Mouse (Mus musculus) granulocyte monocyte progenitor cell, adult 5-6 weeks (primary cell): ENCODE measurements around the gene Npas3. TPM values are rescaled to one million over a fixed set of nuclear protein-coding genes. Genes with fewer than 3 reads are reported as not detected.

Source experiments
- ATAC-seq: replicated peaks from 2 replicates; pipeline ENCODE4 v1.8.0; 2016; ENCODE audit warnings: mild to moderate bottlenecking, moderate TSS enrichment, inconsistent platforms; ENCODE audit not compliant: poor library complexity, severe bottlenecking
- total RNA-seq, 2 experiments: library from RNA; stranded (forward) in 1 of 2; stranded (reverse) in 1 of 2; fragments of 200-712, 200-1000 nt in 1 of 2; fragments of >200 nt in 1 of 2; fragmentation: Nextera tagmentation in 1 of 2; gene quantifications; 2 replicates each; pipeline ENCODE4 v1.2.3; 2014 to 2017

Npas3 gene
- total RNA-seq, 2 experiments from 2014 or later = 14.0 TPM; not detected in 1

DNA sequence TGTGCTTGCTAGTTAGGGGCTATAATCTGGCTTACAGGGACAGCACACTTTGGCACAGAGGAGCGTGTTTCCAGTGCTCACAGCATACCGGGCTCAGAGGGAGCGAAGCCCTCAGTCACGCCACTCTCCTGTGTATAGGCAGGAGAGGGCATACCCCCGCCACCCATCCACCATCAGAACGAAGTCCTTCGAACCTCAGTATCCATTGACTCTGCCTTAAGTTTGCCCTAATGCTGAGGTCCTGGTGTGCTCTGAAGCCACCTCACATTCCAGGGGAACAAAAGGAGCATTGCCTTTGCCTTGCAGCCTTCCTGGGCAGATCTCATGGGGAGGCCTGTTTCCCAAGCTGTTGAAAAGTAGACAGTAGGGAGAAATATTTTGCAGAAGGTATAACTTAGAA is 673.7 kb downstream of the Npas3 start:
- no peak for ATAC-seq

DNA sequence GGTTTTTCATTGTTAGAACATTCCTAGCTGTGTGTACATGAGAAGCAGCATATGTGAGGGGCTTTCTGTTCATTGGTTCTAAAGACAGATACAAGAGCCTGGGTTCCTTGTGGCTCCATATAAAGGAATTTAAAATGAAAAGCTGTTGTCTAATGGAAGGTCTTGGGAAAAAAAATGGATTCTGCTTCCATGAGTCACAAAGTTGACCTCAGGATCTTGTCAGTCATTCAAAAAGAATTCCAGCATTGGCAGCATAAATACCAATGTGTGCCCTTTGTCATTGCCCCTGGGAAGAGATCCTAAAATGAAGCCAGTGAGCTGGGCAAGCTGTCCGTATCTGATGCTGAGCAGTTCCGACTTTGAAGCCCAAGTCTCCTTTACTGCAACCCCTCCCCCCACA is 700.3 kb downstream of the Npas3 start:
- no peak for ATAC-seq

DNA sequence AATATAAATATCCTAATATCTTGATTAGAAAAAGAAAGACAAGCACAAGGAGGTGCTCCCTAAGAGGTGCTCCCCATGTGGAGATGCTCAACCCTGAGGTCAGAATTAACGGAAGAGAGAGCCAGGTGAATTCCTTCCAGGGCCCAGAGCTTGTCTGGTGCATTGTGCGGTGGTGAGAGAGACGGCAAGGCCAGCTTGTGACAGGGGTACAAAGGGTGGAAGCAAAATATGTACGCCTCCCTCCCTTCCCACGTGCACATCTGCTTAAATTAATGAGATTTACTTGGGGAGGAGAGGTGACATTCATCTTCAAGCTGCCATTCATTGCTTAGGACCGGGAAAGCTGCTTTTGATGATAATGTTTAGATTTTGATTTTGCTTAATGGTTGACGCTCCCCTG is 713.5 kb downstream of the Npas3 start:
- ATAC-seq = no peak

DNA sequence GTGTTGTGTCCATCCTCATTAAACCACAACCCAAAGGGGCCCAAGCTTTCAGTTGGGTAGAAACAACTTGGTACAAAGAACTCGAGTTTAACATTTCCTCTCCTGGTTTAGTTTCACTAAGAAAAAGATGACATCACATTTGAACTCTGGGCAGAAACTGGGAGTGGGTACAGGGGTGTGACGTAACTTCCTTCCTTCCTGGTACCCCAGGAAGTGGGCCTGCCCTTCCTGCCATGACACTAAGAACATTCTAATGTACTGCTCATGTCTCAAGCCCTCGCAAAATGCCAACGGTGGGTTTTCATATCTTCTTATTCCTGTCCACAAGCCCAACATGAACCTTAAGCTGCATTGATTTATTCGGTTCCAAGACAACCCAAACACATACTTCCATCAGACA is 715.1 kb downstream of the Npas3 start:
- no peak for ATAC-seq

DNA sequence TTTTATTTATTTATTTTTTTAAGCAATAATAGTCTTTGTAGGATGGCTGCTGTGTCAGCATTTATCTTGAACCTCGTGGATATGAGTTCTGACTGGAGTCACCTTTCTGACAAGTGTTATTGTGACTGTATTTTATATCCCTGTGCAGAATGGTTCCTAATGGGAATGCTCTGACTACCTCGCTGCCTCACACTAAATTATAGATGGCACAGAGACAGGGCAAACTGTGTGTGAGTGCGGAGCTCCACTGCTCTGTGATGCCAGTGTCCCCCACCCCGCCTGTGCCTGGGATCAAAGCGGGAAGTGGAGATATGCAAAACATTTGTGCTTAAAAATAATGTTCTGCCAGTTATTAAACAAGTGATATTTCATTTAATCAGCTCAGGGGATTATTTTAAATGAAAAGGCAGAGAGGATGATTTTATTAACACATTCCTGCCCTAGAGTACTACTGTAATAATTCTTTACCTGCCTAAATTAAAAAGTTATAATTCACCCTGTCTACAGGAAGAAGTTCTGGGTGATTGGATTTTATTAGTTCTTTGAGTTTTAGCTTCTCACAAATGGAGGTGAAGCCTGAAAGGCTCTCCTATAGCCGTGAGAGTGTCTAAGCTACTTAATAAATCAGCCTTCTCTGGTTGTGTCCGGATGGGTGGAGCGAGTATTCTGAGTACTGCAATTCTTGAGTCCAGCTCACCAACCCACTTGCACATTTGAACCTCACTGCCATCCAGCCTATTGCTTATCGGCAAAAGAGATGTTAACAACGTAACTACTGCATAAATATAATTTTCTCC is 721.1 kb downstream of the Npas3 start:
- ATAC-seq = no peak

DNA sequence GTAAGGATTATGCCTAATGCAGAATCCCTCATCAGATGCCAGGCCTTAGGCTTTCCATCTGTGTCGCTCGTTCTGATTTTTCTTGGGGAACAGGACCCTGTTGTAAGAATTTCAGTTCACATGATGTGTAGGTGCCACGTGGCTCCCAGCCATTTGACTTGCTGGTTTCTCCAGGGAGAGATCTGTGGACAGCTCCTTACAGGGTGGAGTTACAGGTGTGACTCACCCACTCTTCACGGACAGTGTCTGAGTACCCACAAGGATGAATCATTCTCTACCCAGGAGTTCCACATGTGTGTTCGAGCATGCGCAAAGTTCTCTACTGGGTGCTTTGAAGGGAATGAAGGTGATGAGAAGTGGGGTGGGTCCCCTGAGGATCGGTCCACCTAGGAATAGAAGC is 722.2 kb downstream of the Npas3 start:
- no peak for ATAC-seq

DNA sequence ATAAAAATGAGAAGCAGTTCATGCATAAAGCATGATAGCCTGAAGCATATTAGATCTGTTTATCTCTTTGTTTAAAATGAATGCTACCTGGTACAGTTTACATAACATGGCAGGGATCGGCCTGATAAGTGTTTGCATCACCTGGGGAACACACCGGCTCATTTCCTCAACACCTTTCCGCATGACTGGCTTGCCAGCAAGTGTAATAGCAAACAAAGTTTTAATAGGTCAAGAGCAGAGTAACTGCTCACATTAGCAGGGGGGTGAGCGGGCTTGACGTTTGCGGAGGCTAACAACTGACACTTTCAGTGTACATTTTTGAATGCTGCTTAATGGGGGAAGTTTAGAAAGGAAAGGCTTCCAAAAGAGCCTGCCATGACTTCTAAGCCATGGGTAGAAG is 724.9 kb downstream of the Npas3 start:
- no peak for ATAC-seq

DNA sequence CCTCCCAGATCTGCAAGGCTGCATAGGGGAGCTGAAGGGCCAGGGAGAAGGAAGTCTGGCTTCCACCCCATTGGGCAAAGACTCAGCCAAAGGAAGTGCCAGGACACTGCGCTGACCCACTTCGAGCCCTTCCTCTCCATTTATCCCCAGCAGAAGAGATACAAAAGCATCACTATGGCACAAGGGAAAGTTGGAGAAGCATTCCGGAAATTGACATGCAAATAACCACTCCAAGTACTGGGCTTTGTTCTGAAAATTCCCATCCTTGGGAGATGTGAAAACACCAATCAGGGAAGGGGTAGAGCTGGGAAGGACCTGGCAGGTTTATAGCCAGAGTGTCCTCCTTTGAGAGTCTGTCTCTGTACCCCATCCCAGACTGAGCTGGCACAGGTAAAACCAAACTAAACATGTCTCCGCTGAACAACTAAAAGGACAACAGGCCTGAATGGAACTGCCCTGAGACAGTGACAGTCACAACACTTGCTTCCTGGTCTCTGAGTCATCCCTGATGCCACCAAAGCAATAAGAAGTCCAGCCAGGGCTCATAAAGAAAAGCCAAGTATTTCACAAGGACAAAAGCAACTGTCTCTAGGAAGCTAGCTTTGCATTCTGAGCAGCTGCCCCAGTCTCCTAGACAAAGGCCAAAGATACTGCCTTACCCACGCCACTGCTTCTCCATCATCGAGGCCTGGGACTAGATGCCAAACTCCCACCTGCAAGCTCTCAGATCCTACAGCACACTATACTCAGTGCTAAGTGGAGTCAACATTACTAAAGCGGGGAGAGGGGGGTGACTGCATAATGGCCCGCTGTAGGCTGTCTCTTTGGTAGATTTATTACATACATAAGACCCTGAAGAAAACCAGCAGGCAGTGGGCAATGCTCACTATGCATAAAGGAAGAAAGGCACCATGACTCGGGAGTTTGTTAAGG is 733.4 kb downstream of the Npas3 start:
- ATAC-seq = no peak

DNA sequence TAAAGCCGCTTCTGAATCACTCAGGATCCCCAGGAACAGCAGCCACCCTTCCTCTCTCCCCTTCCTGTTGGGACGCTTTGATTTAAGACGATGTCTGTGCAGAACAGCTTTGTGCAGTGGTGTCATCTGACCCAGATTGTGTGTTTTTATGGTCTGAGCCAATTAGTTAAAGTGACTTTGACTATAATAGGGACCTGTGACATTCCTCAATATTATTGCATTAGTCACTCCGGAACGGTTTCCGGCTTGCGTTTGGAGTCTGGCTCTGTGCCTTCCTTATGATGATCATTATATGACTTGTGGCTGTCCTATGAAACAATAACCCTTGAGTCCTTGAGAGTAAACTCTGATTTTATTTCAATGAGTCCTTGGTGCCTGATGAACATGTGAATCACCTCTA is 735.5 kb downstream of the Npas3 start:
- no peak for ATAC-seq

DNA sequence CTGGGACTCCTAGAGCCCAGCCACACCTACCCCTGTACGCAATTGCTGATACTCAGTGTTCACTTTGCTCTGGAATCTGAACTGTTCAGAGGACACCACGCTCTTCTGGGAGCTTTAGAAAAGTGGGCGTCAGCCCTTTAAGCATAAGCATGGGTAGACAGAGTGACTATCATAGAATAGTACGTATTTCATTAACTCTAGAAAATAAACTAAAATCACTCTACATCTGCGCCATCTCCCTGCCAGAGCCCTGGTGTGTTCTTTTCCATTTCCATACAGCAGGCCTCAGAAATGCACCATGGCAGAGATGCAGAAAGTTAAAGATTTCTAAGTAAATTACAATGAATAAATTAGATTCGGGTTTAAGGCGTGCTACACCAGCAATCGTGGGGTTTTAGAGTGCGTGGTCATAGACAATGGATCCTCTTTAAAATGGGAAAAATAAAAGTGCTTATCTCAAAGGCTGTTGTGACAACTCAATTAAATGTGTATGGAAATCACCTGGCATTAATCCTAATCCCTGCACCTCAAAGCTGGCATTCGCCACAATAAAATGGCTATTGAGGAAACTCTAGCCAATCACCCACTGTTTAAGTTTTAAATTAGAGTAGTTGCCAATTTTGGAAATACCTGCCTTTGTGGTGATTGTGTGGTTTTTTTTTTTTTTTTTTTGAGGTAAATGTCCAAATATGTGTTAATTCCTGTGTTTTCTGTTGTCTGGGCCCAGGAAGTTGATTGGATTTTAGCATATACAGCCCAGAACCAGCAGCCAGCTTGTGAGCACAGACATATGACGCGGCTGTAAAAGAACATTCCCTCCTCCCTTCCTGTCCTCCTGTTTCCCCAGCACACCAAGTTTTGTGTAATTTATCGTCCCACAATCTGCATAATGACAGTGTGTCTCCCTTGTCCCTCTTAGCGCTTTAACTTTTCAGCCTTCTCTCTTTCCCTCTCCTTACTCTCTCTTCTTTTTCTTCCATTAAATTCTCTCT is 737.7 kb downstream of the Npas3 start:
- ATAC-seq = no peak

DNA sequence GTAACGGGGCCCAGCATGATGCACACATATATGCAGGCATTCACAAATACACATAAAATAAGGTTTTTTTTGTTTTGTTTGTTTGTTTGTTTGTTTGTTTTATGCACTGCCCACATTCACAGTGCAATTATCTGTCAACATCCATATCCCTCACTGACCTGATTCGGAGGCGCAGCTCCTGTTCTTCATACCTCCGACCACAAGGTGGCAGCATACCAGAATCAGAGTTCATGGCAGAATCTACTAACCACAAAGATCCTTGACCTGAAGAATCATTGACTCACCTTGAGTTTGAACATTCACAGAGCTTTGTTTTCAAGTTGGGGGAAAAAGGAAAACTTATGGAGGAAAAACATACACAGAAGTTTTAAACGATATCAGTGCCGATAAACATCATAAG is 743.9 kb downstream of the Npas3 start:
- ATAC-seq = no peak

DNA sequence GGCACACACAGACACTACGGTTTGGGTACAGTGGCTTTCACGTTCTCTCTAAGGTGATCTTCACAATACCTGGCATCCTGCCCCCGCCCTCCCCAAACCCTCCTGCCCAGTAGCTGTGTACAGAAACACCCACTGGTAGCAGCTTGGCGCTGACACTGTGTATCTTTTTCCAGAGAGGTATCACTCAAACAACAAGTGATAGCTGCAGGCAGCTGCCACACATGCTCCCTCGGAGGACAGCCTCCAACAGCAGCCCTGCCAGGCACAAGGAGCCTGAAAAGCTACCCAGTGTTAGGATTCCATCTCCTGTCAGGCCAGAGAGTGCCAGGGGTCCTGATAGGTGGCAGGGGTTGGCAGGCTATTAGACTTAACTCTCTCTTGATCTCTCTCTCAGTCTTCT is 747.2 kb downstream of the Npas3 start:
- no peak for ATAC-seq

DNA sequence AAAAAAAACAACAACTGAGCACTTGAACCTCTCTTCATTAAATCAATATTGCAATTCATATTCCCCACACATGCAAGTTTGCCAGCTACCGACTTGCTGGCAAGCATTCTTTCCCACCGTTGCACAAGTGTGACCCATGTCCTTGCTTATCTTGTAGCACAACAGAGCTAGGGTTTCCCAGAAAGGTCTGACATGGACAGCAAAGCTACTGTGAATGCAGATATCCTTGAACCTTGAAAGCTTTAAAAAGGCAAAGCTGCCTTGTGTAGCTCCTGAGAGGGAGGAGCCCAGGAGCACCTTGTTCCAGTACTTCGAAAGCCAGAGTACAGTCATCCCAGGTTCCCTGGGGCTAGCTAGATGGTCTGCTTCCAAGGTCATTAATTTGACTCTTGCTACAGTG is 748.7 kb downstream of the Npas3 start:
- ATAC-seq = no peak

DNA sequence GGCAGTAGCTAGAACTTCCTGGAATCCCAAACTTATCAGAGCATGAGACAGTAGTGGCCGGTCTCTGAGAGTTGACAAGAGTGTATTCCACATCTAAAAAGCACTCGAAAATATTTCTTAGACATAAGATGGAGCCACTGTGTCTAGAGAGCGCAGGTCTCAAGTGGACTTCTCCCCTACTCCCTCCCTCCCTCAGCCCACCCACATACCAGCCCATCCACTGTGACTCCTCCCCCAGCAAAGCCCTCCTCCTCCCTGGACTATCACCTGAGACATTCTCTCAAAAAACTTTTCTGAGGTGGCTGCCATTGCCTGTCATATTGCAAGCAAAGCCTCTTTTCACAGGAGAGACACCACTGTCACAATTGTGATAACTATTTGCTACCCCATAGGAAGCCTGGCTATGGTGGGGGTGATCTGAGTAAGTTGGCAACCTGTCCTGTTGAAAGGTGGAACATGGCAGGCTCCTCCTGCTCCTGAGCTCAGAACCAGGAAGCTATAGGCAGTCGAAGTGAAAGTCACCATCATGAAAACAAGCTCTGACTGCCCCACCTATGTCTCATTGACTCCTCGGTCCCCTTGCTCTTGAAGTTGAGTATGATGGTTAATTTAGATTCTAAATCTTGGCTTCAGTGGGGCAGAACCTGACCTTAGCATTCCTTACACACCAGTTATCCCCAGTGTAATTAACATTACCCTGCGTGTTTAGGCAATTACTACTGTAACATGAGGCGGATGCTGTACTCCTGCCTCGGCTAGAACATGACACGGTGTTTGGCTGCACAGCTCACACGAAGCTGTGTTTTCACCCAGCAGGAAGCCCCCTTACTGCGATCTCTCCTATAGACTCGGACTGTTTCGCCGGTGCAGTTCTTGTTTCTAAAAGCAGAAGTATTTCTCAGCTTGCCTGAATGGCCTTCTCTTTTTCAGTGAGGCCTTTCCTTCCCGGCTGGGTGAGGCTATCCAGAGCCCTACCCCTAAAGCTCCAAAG is 751.5 kb downstream of the Npas3 start:
- peak; percentile 35; the same call in 1 of the 2 replicates for ATAC-seq

DNA sequence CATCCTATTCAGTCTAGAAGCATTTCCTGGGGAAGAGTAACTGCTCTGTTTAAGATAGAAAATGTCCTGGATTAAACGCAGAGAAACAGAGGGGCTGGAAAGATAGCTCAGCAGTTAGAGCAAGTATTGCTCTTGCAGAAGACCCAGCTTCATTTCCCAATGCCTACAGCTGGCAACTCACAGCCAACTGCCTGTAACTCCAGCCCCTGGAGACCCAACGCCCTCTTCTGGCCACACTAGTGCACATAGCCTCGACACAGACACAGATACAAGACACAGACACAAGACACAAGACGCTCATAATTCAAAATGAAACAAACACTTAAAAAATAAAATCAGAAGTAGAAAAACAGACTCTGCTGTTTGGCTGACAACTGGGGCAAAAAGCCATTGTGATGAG is 754.0 kb downstream of the Npas3 start:
- ATAC-seq = no peak

DNA sequence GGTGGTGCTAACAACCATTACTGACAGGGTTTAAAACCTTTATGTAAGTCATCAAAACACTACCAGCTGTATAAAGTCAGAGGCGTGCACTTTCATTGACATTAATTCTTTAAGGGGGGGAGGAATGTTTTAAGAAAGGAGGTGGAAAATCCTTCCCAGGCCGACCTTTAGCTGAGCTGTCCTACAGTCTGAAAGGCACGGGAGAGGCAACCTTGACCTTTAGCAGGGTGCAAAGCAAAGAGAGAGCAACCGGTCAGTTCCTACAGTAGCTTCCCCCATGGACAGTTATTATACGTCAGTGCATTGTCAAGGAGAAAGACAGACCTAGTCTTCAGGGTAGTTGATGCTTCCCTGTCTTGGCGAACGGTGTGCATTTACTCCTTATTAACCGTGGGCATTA is 756.1 kb downstream of the Npas3 start:
- ATAC-seq = no peak

DNA sequence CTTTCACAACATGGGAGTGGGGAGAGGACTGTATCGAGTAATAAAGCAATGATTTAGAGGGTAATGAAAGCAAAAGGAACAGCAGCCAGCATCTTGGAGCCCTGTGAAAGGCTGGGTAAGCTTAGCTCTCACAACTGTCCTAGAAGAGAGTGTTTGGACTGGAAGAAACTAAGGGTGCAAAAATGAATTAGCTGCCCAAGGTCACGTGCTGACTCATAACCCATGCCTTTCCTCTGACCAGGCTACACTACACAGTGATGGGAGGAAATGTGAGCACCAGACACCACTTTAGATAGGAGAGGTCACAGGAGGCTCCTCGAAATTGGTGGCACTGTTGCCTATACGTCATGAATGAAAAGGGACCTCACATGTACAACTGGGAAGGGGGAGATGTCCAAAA is 757.1 kb downstream of the Npas3 start:
- ATAC-seq = no peak

DNA sequence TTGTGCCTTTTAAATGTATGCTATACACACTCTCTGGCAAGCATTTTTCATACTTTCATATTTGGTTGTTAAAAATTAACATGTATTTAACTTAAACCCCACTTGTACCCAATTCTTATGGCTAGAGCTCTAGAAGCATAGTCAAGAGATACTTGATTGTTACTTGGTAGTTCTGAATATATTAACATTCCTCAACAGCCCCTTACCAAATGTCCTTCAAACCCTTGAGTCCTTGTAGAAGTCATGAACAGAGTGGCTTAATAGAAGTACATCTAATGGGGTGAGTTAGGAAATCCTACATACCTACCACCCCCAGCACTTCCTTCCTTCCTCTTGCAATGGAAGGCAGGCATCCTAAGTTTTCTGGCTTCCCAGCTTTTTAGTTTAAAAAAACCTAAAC is 766.8 kb downstream of the Npas3 start:
- ATAC-seq = no peak

DNA sequence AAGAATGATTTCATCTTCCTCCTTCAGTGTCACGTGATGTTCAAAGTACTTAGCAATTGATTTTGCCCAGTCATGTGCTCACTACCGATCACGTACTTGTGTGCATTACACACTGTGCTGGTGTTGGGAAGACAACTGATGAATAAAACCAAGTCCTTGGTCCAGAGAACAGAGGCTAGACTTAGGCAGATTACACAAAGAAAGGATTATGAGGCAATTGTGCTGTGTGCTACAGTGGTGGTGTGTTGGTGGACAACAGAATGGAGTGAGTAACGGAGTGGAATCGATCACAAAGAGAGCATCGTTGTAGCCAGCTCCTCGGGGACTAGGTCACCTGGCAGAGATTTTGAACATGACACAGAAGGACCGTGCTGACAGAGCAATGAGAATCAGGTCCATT is 769.5 kb downstream of the Npas3 start:
- ATAC-seq = no peak
